Mouse (Mus musculus): ENCODE measurements around the gene Mettl7a2. TPM values are rescaled to one million over a fixed set of nuclear protein-coding genes. Genes with fewer than 3 reads are reported as not detected.
A peak's percentile ranks its signal among the peaks of the same experiment; 100 is the strongest.
"Not testable (repeated sequence)": the region's sequence is repeated elsewhere in the genome, so short reads cannot be mapped to it uniquely, and the experiment has no call there.

Mettl7a2 gene
- total and polyA plus RNA-seq, 2 experiments = 0.18 TPM; not detected in 1

DNA sequence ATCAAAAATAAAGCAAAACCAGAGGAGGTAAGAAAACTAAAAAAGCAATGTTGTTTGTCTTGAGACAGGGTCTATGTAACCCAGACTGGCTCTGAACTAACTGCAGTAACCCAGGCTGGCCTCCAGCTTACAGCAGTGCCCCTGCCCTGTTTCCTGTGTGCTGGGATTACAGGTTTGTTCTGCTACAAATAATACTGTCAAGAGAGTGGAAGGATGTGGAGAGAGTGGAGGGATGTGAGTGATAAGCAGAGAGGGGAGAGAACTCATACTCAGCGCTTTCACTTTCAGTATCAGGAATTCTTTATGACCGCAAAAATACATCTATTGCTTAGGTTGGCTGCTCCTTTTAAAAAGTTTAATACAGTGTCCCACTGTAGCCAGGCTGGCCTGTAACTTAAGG, 40.7 kb upstream of the Mettl7a2 start:
- peak overlapping the region; percentile 68 for H3K27ac ChIP-seq (replicated peaks; ENCODE audit: insufficient read depth, low read depth, low read length)
- no peak for TF ChIP-seq POLR2A (IDR thresholded peaks at IDR 0.05; ENCODE audit: extremely low read depth, insufficient read depth, low read length)
- TF ChIP-seq CTCF (IDR thresholded peaks at IDR 0.05; ENCODE audit: low read depth, low read length) = no peak

DNA sequence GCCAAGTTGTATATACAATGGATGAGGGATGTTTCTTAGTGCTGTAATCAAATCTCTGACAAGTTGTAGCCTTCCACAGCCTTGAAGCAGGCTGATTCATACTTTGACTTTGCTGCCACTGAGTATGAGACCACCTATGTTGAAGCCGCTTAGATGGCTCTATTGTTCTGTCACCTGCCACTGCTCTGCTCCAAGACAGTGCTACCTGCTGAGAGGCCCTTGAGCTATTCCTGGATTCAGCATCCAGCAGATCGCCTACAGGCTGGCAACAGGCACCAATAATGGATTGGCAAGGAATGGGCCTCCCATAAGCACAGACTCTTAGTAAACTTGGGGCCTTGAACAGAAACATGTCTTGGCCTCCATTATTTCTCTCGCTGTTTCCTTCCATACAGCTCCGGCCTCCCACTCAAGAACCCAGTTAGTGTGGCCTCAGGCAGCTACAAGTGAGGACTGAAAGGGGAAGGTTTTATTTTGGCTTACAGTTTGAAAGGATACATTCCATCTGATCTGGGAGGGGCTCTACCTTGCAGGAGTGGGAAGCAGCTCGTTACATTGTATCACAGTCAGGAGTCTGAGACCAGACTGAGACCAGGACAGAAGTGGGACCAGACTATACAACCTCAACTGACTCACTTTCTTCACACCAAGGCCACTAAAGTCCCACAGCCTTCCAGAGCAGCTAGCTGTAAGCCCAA, 38.4 kb upstream of the Mettl7a2 start:
- H3K9ac ChIP-seq (ENCODE audit: low read depth, low read length) = no peak overlapping the region
- H3K27ac ChIP-seq (replicated peaks; ENCODE audit: insufficient read depth, low read depth, low read length) = no peak overlapping the region
- DNase-seq (ENCODE audit: extremely low read depth, low read depth, low spot score) = no peak
- no peak for TF ChIP-seq POLR2A (IDR thresholded peaks at IDR 0.05; ENCODE audit: extremely low read depth, insufficient read depth, low read length)
- TF ChIP-seq CTCF (IDR thresholded peaks at IDR 0.05; ENCODE audit: low read depth, low read length) = no peak
- peaks cover 26% of the 10 kb centered on the region for H3K4me1 ChIP-seq (ENCODE audit: control insufficient read depth, insufficient read depth, low read length)
- H3K4me3 ChIP-seq (ENCODE audit: insufficient read depth, low read depth, low read length) = no peak overlapping the region
- peaks cover 3% of the 10 kb centered on the region; the same call in 1 of the 2 replicates for H3K79me2 ChIP-seq (ENCODE audit: control insufficient read depth, insufficient read depth, low read length)
- WGBS = 97% methylated on average over 5 of the region's 5 CpGs
- peaks cover 28% of the 10 kb centered on the region; the same call in 1 of the 2 replicates for H3K36me3 ChIP-seq (ENCODE audit: control insufficient read depth, insufficient read depth, low read length)
- H3K27me3 ChIP-seq (ENCODE audit: control insufficient read depth, insufficient read depth, low read length) = no peaks in the 10 kb centered on the region

More for the DNA sequence above, 40.7 kb upstream of the Mettl7a2 start:
- no peak for DNase-seq (ENCODE audit: extremely low read depth, low read depth, low spot score)
- WGBS = 54% methylated on average over 2 of the region's 2 CpGs
- Histone ChIP-seq H3K27me3 (ENCODE audit: control insufficient read depth, insufficient read depth, low read length) (no peaks in the 10 kb centered on the region), H3K9ac (ENCODE audit: low read depth, low read length) (peak overlapping the region; percentile 28; the same call in 1 of the 2 replicates), H3K4me1 (ENCODE audit: control insufficient read depth, insufficient read depth, low read length) (peaks cover 17% of the 10 kb centered on the region), H3K79me2 (ENCODE audit: control insufficient read depth, insufficient read depth, low read length) (peaks cover 12% of the 10 kb centered on the region; the same call in 1 of the 2 replicates), H3K4me3 (ENCODE audit: insufficient read depth, low read depth, low read length) (no peak overlapping the region), H3K36me3 (ENCODE audit: control insufficient read depth, insufficient read depth, low read length) (peaks cover 35% of the 10 kb centered on the region; the same call in 1 of the 2 replicates)

DNA sequence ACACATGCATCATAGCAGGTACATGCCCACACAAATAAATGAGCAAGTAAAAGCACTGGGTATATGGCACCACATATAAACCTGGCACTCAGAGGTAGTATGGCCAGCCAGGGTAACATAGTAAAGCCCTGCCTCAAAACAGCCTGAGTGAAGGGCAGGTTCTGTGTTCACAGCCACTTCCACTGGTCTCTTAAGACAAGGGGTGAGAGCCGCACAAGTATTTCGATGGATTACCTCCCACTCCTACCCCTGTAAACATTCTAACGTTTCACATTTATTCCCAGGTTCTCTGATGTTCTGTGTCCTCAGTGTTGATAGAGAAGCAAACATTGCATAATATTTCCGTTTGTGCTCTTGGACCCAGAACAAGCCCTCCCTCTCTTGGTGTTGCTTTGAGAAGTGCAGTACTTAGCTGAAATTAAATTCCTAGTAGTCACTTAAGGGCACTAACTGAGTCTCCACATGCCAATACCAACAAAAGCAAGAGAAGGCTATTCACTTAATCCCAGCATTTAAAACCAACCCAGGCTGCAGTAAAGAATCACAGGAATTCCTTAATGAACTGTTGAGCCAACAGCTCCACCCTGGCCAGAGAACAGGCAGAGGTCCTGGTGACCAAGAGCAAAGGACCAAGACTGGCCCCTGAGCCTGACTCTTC, 34.9 kb upstream of the Mettl7a2 start:
- 9% methylated on average over 4 of the region's 4 CpGs for WGBS
- not testable (repeated sequence) for H3K27me3 ChIP-seq (ENCODE audit: control insufficient read depth, insufficient read depth, low read length); H3K4me3 ChIP-seq (ENCODE audit: insufficient read depth, low read depth, low read length); H3K79me2 ChIP-seq (ENCODE audit: control insufficient read depth, insufficient read depth, low read length); H3K9ac ChIP-seq (ENCODE audit: low read depth, low read length)
- peaks cover 13% of the 10 kb centered on the region; the same call in 1 of the 2 replicates for H3K36me3 ChIP-seq (ENCODE audit: control insufficient read depth, insufficient read depth, low read length)
- peak; percentile 97 for DNase-seq (ENCODE audit: extremely low read depth, low read depth, low spot score)
- peak overlapping the region; percentile 90 for H3K27ac ChIP-seq (replicated peaks; ENCODE audit: insufficient read depth, low read depth, low read length)
- H3K4me1 ChIP-seq (ENCODE audit: control insufficient read depth, insufficient read depth, low read length) = peaks cover 27% of the 10 kb centered on the region

DNA sequence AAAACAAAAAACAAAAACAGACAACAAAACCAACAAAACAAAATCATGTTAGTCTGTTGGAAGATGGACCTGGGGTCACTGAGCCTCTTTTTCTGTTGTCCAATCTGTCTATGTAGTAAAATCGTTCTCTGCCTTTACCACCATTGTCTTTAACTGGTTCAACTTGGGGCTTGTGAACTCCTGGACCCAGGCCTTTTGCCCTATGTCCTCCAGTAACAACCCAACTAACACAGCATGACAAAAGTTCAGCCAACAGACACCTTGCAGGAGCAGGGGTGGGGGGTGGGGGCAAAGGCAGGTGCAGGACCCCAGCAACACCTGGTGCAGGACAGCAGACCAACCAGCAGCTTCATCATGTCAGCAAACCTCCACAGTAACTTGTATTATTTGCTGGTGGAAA, 33.1 kb upstream of the Mettl7a2 start:
- no peaks in the 10 kb centered on the region for H3K79me2 ChIP-seq (ENCODE audit: control insufficient read depth, insufficient read depth, low read length)
- H3K27me3 ChIP-seq (ENCODE audit: control insufficient read depth, insufficient read depth, low read length) = no peaks in the 10 kb centered on the region
- H3K36me3 ChIP-seq (ENCODE audit: control insufficient read depth, insufficient read depth, low read length) = 0 out of 2 replicates have a peak, but pooled peaks cover 1% of the 10 kb centered on the region
- peak overlapping the region; percentile 90 for H3K27ac ChIP-seq (replicated peaks; ENCODE audit: insufficient read depth, low read depth, low read length)
- WGBS = 33% methylated on average over 1 of the region's 1 CpGs
- peak; percentile 75 for DNase-seq (ENCODE audit: extremely low read depth, low read depth, low spot score)
- H3K4me3 ChIP-seq (ENCODE audit: insufficient read depth, low read depth, low read length) = no peak overlapping the region
- peak overlapping the region; percentile 25; the same call in 1 of the 2 replicates for H3K9ac ChIP-seq (ENCODE audit: low read depth, low read length)
- no peak for TF ChIP-seq CTCF (IDR thresholded peaks at IDR 0.05; ENCODE audit: low read depth, low read length)
- TF ChIP-seq POLR2A (IDR thresholded peaks at IDR 0.05; ENCODE audit: extremely low read depth, insufficient read depth, low read length) = no peak
- H3K4me1 ChIP-seq (ENCODE audit: control insufficient read depth, insufficient read depth, low read length) = peaks cover 27% of the 10 kb centered on the region

DNA sequence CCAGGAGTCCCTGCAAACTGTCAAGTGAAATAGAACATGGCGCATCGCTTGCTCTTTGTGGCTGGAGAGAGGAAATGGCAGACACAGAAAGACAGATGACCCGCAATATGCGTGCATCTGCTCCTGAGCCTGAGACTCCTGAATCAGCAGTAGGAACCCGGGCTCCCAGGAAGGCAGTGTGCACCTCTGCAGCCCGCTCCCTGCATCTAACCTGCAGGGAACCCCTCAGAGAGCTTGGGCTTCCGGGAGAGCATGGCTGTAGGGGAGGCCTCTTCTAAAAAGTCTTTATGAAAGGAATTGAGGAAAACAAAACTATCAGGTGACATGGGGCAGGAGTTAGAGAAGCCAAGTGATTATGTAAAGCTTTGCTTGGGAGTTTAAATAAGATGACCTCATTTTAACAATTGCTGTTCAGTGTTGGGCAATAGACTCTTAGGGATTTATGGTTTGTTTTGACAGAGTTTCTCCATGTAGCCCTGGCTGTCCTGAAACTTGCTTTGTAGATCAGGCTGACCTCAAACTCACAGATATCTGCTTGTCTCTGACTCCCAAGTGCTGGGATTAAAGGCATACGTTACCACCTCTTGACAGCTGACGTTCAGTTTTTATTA, 32.6 kb upstream of the Mettl7a2 start:
- Histone ChIP-seq H3K9ac (ENCODE audit: low read depth, low read length) (peak overlapping the region; percentile 51), H3K27me3 (ENCODE audit: control insufficient read depth, insufficient read depth, low read length) (no peaks in the 10 kb centered on the region), H3K4me1 (ENCODE audit: control insufficient read depth, insufficient read depth, low read length) (peaks cover 27% of the 10 kb centered on the region), H3K36me3 (ENCODE audit: control insufficient read depth, insufficient read depth, low read length) (0 out of 2 replicates have a peak, but pooled peaks cover 1% of the 10 kb centered on the region), H3K4me3 (ENCODE audit: insufficient read depth, low read depth, low read length) (no peak overlapping the region), H3K79me2 (ENCODE audit: control insufficient read depth, insufficient read depth, low read length) (no peaks in the 10 kb centered on the region), H3K27ac (replicated peaks; ENCODE audit: insufficient read depth, low read depth, low read length) (peak overlapping the region; percentile 98)
- 31% methylated on average over 9 of the region's 9 CpGs for WGBS
- no peak for TF ChIP-seq POLR2A (IDR thresholded peaks at IDR 0.05; ENCODE audit: extremely low read depth, insufficient read depth, low read length)
- no peak for TF ChIP-seq CTCF (IDR thresholded peaks at IDR 0.05; ENCODE audit: low read depth, low read length)
- DNase-seq (ENCODE audit: extremely low read depth, low read depth, low spot score) = peak; percentile 94
